Mouse (Mus musculus) kidney, postnatal 25 days (tissue): Measurements from ENCODE around the gene Pml.
"Not testable (repeated sequence)": the region's sequence is repeated elsewhere in the genome, so short reads cannot be mapped to it uniquely, and the experiment has no call there.

ENCODE experiments used
- DNase-seq, 2 experiments: peaks; one replicate each; pipeline ENCODE4 v3.0.0; 2021; ENCODE audit warnings: mixed read lengths in 2 of 2

Gene Pml

DNA sequence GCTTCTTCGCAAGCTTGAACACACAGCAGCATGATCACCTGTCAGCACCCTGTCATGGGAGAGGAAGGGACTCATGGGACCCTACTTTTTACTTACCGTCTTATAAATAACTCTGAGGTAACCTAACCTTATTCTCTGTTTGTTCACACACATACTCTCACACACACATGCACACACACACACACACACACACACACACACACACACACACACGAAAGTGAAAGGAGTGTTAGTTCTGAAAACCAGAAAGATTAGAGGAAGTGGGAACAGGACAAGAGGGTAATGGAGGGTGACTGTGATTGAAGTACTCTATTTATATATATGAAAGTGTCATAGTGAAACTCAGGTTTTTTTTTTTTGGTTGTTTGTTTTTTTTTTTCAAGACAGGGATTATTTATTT, 21.5 kb upstream of the Pml start:
- DNase-seq: no peak

DNA sequence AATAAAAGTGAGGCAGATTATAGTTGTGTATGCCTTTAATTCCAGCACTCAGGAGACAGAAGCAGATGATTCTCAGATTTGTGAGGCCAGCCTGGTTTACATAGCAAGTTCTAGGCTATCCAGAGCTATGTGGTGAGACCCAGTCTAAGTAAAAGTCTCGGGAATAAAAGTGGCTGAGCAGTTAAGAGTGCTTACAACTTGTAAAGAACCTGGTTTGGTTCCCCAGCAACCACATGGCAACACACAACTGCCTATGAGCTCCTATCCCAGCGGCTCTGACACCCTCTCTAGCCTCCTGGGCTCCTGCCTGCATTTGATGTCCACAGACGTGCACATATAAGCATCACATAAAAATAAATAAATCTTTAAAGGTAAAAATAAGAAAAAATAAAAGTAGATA, 20.5 kb upstream of the Pml start:
- no peak for DNase-seq

DNA sequence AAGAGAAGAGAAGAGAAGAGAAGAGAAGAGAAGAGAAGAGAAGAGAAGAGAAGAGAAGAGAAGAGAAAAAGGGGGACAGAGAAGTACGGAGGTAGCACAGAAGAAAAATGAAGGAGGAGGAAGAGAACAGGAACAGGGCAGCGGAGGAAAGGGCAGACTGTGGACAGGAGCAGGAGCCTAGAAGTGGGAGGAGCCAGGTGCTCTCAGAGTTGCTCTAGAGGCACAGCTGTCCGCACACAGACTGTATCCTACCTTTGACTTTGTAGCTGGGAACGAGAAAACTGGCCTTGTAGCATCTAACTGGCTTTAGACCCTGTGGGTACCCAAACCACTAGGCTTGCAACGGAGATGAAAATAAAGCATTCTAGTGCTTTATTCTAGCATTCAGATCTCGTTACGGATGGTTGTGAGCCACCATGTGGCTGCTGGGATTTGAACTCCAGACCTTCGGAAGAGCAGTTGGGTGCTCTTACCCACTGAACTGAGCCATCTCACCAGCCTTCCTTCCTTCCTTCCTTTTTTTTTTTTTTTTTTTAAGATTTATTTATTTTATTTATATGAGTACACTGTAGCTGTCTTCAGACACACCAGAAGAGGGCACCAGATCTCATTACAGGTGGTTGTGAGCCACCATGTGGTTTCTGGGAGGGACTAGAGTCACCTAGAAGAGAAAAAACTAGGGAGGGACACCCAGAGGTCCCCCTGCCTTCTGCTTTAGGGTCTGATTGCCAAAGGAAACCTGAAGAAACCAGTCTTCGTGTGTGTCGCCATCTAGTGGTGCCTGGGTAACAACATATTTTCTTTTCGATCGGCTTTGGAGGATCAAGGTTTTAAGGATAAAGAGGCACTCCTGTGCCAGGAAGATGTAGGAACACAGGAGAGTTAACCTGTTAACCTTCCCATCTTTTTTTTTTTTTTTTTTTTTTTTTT, 19.1 kb upstream of the Pml start:
- peak; percentile 64 to 83 for DNase-seq

DNA sequence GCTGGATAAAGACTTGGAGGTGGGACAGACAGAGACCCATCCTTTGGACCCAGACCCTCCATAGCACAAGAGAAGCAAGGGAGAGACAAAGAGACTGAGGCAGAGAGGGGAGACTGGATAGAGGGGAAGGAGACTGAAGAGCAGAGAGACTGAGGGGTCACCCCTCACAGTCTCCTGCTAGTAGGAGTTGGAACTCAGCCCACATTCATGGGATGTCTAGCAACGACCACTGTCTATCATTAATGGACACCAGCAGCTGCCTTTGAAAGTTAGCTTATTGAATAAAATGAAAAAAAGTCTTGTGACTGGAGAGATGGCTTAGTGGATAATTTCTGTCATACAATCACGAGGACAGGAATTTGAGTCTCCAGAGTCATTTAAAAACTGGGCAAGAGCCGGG, 17.5 kb upstream of the Pml start:
- no peak for DNase-seq

GRCm38 (mm10) chr9:58266571-58267011, 17.0 kb upstream of the Pml start:
- DNase-seq: peak in 1 of 2 experiments; percentile 36

- no peak for DNase-seq
These were observed 15.8 kb upstream of the Pml start for GRCm38 (mm10) chr9:58265368-58265767.

DNA sequence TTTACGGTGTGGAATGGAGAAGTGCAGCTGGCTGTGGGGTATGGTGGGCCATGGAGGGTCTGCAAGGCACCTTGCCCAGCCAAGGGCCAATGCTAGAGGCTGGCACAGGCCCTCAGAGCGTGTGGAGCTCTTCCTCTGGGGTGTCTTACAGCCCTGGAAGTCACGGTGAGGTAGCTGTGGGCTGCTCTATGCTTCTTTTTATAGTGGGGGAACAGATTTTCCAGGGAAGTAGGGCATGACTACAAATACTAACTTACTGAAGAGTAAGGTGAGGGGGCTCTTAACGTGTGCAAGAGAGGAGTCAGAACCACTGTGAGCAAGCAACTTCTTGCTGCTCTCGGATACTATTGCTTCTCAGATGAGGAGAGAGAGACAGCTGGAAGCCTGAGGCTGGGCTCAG, 12.9 kb upstream of the Pml start:
- DNase-seq: no peak

GRCm38 (mm10) chr9:58255704-58256685, 6.4 kb upstream of the Pml start:
- DNase-seq: no peak

DNA sequence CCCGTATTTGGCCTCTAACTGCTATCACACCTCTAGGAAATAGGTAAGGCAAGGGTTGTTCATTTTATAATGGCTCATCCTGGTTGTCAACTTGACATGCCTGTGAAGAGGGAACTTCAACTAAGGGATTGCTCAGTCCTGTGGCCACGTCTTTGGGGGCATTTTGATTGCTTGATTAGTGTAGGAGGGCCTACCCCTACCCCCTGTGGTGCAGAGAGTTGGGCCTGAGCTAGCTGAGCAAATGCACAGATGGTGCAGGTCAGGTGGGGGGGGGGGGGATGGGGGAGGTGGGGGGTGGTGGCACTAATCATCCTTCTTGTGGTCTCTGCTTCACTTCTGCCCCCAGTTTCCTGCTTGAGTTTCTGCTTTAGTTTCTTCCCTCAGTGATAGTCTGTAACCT, 5.5 kb upstream of the Pml start:
- DNase-seq: no peak

DNA sequence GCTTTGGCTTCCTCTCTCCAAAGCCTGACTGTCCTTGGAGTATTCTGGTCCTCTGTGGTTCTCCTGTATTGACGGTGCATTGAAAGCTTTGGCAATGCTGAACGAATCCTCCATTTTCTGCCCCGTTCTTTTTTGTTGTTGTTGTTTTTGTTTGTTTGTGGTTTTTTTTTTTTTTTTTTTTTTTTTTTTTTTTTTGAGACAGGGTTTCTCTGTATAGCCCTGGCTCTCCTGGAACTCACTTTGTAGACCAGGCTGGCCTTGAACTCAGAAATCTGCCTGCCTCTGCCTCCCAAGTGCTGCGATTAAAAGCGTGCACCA, 4.2 kb upstream of the Pml start:
- not testable (repeated sequence) for DNase-seq

DNA sequence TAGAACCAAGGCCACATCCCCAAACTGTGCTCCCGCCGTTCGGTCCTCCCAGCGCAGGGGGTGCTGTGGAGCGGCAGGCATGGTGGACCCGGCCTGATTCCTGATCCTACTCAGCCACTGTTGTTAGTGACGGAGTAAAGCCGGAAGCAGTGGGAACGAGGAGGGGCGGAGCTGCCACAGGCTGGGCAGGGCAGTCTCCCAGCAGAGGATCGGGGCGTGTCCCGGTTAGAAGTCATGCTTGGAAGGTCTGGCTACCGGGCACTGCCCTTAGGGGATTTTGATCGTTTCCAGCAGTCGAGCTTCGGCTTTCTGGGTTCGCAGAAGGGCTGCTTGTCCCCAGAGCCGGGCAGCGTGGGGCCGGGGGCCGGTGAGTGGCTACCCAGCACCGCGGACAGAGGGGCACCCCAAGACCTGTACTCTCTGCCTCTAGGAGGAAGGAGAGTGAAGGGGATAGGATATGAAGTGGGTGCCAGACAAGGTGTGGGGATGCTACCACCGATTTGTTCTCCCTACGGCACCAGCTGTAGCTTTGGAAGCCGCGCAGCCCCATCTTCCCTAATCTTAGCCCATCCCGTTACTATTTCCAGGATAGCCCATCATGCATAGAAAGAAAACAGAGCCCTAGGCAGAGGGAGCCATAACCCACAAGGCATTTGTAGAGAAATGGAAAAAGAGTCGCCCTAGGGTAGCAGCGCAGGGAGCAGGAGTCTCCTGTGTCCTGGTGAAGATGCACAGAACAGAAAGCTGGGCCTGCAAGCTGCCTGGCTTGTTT, 3.6 kb upstream of the Pml start, which contains the start of gene Stoml1:
Stoml1 (plus strand) TSS at position 132 of the 772 bp plus-strand sequence.
- DNase-seq: peak; percentile 97 to 98

- DNase-seq: not testable (repeated sequence)
These were observed 1.1 kb upstream of the Pml start for GRCm38 (mm10) chr9:58250730-58251129.

DNA sequence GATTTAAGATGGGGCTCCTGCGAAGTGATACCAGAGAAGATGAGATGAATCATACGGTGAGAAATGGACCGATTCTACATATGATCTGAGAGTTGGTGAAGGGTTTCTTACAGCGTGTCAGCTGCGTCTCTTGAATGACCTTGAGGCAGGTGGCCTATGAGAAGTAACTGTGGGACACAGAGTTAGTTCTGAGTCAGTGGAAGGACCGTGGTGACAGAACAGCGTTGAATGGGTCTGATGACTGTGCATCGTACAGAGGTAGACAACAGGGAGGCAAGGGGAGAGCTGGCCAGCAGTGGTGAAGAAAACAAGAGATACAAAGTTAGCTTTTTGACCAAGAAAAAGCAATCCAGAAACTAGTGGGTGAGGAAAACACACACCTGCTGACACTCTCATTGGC, 736 bp upstream of the Pml start:
- no peak for DNase-seq

- DNase-seq: no peak
These were observed 706 bp downstream of the Pml start for GRCm38 (mm10) chr9:58248746-58249413.

- DNase-seq: peak; percentile 87 to 89
These were observed 2.4 kb downstream of the Pml start for GRCm38 (mm10) chr9:58247064-58247759.

DNA sequence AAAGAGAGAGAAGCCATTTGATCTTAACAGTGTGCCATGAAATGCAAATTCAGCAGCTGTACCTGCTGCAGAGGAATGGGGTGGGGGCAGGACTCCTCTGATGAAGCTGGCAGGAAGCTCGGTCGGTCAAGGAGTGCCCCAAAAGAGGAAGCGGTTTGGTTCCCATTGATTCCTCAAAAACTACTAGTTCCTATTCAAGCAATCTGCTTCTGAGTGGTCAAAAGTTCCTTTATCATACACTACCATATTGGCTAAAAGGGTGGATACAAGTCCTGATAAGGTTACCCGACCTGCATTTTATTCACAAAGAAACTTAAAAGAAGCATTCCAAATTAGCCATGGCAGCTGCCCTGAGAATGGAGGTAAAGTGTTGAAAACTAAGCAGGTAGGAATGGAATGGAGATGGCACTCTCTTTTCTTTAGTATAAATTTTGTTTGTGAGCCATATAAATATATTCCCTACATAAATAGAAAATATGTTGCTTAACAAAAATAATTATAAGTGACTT, 3.4 kb downstream of the Pml start:
- DNase-seq: no peak

DNA sequence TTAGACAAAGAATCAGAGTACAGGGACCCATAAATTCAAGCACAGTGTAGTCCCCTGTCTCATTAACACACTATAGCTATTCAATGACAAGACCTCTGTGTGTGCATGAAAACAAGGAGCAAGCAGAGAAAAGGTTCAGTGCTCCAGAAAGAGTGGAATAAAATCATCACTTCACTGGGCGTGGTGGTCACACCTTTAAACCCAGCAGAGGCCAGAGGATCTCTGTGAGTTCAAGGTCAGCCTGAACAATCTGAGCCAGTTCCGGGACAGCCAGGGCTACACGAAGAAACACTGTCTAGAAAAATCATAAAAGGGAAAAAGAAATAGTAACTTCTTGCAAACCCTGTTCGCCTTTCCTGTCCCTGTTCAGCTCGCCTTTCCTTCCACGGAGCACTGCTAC, 5.9 kb downstream of the Pml start:
- no peak for DNase-seq

DNA sequence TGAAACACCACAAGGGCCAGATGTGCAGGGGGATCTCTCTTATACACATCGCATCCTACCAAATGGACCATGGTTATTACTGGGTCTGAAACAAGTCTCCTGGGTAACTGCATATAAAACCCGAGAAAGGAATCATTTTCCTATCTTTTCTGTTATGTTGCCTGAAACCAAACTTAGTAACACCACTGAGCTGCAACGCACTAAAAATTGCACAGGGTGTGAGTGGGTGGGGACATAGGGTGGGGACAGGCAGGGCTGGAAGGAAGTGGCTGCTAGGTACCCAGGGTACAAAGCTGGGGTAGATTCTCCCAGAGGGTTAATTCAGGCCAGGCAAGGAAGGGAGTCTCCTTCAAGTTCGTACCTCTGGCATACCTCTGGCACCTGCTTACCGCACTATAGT, 6.9 kb downstream of the Pml start:
- no peak for DNase-seq

DNA sequence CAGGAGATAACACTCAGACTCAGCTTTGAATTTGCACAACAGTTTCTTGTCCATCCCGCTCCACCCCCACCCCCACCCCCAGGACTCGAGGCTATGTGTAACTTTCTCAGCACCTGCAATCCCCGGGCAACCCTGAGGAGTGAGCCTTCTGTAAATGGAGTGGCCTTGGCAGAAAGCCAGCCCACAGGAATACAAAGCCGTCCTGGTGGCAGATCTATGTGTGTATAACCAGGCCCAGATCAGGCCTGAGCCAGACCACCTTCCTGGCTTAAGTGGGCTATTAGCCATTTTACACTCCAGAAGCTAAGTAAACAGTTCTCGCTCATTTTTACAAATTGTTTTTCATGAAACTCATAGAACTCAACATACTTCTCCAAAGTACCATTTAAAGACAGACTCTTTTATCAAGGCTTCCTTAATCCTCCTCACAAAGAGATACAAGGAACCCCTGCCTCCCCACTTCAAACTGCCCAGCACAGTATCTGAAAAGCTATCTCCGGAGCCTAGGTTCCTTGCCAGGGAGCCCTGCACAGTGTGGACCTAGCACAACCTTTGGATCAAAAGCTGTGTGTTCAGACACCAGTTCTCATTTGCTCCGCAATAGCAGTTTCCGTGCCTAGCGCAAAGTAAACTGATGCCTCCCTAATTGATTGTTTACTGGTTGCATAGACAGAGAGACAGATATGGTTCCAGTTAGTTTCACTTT, 7.7 kb downstream of the Pml start:
- peak; percentile 75 to 76 for DNase-seq

DNA sequence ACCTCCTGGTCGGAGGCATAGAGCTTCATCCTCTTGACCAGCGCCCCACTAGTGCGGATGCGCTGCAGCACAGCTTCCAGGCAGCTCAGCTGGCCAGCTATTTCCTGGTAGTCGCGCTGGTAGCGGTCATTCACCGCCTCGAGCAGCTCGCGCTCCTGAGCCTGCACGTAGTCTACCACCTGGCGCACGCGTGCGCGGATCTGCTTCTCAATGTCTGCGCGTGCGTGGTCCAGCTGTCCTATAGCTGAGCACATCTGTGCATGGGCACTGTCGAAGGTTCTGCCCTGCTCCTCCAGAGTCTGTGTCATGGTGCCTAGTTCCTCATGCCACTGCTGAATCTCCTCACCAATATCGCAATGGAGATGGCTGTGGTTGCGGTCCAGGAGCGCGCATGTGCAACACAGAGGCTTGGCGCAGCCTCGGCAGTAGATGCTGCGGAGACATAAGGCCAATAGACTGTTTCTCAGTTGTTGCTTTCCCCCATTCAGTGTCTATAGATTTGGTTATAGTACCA, 15.0 kb downstream of the Pml start:
- DNase-seq: peak in 1 of 2 experiments; percentile 35
